Mouse (Mus musculus) layer of hippocampus, adult 18-20 months (tissue): ENCODE data around the gene Gprin1. TPM values are rescaled to one million over a fixed set of nuclear protein-coding genes. Genes with fewer than 3 reads are reported as not detected.

Source experiments
- DNase-seq, 2 experiments: peaks; one replicate each; pipeline ENCODE4 v3.0.0; 2022; ENCODE audit warnings: low spot score in 2 of 2
- total RNA-seq, 2 experiments: library from RNA; stranded (reverse); gene quantifications; 2 replicates each; pipeline ENCODE4 v1.2.3; 2021

The Gprin1 gene
- total RNA-seq, 2 experiments from 2014 or later = 146 to 150 TPM

DNA sequence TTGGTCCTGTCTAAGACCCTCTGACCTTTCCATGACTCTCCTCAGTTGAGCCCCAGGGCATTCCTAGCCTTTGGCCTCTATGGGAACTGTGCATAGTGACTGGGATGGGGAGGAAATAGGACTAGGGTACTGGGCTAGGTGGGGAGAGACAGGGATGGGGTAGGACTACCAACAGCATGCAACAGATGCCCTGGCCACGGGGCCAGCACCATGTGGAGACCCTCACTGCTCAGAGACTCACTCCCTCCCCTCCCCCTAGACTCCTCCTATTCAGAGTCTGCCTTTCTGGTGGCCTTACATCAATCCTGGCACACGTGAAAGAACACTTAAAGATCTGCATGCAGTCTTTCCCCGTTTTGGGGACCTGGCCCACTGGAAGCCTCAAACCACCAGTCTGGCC is 12.7 kb downstream of the Gprin1 start:
- no peak for DNase-seq

DNA sequence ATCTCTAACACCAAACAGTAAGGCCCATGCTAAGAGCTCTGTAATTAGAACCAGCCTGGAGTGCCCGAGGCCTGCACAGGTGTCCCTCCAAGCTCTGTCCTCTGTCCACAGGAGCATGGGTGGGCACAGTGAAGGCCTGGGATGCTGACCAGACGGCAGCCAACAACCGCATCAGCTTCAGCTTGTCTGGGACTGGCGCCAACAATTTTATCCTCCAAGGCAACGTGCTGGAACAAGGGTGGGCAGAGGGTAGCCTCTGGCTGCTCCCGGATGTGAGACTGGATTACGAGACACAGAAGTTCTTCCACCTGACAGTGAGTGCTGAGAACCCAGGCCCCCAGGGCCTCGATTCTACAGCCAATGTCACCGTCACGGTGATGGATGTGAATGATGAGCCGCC is 23.5 kb downstream of the Gprin1 start:
- no peak for DNase-seq

DNA sequence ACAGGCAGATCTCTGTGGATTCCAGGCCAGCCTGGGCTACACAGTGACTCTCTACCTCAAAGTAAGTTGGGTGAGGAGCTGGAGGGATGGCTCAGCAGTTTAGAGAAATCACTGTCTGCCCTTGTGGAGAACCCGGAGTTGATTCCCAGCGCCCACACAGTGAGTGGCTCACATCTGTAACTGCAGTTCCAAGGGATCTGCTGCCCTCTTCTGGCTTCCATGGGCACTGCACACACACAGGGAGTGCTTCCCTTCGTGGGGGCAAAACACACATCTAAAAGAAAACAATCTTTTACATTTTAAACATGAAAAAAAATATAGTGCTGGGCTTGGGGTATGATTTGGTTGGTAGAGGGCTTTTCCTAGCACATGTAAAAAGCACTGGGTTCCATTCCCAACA is 26.5 kb downstream of the Gprin1 start:
- no peak for DNase-seq

DNA sequence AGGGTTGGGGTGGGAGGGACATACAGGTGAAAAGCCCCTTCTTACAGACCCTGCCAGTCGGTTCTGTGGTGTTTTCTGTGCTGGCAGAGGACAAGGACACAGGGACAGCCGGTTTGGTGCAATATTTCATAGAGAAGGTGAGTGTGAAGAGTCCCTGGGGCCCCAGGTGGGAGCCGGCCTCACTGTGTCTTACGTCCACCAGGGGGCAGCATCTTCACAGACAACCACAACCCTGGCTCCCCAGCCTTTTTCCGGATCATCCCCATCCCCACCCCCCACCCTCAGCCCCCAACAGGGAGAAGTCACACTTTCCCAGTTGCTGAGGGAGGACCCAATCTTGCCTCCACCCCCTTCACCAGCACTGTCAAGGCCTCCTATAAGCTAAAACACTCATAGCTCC is 32.8 kb downstream of the Gprin1 start:
- DNase-seq = peak in 1 of 2 experiments; percentile 81

DNA sequence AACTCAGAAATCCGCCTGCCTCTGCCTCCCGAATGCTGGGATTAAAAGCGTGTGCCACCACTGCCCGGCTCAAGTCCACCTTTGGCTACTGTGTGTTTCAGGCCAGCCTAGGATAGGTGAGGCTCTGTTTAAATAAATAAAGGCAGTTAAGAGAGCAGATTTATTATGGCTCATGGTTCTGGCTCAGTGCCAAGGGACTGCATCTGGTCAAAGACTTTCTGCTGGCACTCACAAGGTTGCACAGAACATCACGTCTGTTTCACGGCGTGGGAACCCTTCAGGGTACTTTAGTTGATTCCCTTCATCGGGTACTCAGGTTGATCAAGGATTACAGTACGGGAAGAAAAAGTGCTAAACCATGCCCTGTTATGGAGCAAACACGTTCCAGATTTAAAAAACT is 34.7 kb downstream of the Gprin1 start:
- peak in 1 of 2 experiments; percentile 20 for DNase-seq

DNA sequence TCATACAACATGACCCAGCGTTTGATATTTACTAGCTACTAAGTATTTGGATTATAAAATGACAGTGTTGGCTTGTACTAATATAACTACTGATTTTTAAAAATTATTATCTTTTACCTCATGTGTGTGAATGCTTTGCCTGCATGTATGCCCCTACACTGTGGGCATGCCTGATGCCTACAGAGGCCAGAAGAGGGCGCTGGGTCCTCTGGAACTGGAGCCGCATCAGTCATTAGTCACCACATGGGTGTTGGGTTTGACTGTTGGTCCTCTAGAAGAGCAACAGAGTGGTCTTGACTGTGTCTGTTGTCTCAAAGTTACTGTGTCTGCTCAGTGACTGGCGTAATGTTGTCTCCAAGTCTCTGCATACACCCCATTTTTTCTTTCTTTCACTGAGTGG is 35.3 kb downstream of the Gprin1 start:
- no peak for DNase-seq

DNA sequence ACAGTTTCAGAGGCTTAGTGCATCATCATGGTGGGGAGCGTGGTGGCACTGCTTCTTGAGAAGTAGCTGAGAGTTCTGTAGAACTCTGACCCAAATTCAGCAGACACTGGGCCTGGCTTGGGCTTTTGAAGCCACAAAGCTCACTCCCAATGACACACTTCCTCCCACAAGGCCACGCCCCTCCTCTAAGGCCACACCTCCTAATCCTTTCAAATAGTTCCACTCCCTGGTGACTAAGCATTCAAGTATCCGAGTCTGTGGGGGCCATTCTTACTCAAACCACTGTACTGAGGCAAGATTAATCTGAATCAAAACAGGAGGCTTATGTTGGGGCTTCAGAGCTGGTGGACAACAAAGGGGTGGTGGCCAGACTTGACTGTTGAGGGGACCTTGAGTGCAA is 38.8 kb downstream of the Gprin1 start:
- DNase-seq = no peak

DNA sequence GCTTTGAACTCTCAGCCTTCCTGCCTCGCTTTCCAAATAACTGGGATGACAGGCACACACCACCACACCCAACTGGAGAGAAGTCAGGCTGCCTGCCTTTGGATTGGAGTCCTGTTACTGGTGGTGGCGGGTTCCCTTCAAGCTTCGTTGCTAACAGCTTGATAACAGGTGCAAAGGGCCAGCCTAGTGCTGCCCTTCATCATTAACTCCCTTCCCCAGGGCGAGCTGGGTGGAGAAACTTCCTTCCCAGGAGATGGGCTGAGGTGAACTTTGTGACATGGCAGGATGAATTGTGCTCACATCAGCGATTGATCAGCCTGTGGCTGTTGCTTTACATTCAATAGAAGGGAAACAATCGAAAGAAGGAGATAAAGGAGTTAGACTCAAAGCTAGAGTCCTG is 44.8 kb downstream of the Gprin1 start:
- DNase-seq = no peak

DNA sequence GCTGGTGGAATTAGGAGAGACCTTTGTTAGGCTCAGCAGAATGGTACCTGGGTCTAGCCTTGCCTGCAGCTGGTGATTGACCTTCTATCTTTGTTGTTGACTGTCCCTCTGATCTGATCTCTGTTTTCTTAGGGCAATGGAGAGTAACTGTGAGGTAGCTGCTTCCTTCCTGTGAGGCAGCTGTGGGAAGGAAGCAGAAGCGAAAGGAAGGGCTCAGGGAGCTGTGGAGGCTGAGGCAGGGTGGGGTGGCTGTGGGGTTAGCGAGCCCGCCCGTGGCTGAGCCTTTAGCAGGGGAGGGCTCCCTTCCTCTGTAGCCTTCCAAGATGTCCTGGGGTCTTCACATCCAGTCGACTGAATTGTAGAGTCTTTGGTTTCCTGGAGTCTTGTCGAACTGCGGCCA is 47.2 kb downstream of the Gprin1 start:
- no peak for DNase-seq

DNA sequence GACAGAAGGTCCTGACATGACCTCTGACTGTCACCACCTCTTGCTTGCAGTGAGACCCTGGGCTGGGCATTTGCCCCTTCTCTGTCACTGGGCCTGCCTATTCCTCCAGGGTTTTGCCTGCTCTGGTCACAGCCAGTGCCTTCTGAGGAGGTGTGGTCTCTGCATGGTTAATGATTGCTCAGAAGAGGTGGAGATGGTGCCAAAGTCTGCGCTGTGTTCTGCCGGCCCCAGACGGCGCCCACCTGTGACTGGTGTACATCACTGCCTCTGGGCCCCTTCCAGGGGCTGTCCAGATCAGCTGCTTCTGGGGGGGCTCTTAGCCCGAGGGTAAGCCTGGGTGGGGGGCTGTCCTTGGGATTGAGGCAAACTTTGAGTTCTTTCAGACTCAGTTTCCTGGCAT is 48.4 kb downstream of the Gprin1 start, which contains the start of gene Cdhr2:
Gene Cdhr2 (plus strand): TSS at position 219 of the 400 bp plus-strand sequence.
- DNase-seq = no peak

DNA sequence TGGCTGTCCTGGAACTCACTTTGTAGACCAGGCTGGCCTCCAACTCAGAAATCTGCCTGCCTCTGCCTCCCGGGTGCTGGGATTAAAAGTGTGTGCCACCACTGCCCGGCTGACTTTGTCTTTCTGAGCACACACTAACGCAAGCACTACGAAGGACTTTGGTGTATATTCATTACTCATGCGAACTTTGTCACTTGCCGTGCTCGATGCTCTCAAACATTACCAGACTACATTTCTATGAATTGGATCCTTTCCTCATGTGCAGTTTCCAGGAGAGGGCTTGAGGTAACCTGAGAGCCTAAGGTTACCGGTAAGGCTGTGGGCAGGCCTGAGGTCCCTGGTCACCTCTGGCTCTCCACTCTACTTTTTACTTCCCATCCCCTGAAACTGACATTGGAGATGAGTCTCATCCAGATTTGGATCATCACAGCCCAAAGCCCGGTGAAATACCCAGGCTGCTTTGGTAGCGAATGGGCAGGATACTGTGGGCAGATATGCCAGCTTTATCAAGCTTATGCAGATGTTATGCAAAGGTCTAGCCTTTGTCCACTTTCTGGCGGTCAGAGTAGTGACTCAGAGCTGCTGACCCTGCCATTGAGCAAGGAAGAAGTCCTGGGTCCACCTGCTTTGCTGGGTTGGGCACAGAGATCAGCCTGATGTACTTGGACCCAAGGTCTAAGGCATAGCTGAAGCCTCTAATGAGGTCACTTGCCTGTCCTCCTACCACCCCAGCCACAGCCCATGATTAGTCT is 54.0 kb downstream of the Gprin1 start:
- no peak for DNase-seq

DNA sequence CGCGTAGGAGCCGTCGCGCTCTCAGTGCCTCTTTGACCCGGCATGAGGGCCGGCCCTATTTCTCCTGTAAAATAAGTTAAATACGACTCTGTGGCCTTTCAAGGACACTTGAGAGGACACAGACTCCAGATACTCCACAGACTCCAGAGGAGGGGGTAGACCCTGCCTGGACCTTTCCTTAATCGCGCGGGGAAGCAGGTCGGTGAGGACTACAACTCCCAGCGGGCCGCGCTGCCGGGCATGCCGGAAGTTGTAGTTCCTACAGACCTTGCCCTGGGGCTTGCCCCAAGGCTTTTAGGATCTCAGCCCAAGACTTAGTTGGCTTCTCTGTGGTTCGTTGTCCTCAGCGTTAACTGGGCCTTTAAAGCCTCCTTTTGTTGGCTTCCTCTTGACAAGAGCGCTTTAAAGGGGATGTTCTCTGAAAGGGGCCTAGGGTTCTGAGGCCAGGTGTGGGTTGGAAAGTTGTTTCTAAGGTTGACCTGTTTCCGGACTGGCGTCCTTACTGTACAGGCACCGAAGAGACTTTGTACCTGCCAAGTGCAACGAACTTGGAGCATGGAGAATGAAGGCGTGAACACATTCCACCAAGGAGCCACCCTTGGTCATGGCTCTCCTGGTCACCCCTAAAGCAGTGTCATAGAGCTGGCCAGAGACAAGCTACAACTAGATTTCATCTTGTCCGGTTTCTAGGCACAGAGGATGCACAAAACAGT is 55.2 kb downstream of the Gprin1 start:
- DNase-seq = peak in 1 of 2 experiments; percentile 86

DNA sequence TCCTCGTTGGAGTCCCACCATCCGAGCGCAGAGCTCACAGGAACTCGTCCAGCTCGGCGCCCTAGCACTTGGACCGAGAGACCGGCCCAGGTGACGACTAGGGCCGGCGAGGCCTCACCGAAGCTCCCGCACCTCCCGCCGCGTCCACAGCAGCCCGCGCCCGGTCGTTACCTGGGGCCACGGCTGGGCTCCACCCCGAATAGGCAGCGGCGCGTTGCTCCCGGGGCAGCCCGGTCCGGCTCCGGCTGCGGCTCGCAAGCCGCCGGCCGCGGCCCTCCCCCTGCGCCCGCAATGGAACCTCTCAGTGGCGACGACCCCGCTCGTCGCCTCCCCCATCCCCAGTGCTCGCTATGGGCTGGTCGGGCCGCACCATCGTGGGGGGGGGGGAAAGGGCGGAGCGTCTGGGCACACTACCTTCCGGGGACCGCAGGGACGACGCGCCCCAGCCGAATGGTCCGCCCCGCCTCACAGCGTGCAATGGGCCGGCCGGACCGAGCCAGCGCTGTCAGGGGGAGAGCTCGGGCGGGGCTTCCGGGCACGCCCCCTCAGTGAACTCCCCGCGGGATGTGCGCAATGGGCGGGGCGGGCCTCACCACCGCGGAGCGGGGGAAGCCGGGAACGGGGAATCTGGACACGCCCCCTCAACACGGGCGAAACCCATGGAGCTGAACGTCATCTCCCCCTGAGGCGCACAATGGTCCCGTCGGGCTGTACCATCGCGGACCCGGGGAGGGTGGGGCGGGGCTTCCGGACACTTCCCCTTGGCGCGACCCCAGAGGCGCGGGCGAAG is 55.9 kb downstream of the Gprin1 start, which contains the start of gene Rnf44:
Gene Rnf44 (minus strand): TSS at position 350 of the 790 bp plus-strand sequence.
- DNase-seq = peak; percentile 99

DNA sequence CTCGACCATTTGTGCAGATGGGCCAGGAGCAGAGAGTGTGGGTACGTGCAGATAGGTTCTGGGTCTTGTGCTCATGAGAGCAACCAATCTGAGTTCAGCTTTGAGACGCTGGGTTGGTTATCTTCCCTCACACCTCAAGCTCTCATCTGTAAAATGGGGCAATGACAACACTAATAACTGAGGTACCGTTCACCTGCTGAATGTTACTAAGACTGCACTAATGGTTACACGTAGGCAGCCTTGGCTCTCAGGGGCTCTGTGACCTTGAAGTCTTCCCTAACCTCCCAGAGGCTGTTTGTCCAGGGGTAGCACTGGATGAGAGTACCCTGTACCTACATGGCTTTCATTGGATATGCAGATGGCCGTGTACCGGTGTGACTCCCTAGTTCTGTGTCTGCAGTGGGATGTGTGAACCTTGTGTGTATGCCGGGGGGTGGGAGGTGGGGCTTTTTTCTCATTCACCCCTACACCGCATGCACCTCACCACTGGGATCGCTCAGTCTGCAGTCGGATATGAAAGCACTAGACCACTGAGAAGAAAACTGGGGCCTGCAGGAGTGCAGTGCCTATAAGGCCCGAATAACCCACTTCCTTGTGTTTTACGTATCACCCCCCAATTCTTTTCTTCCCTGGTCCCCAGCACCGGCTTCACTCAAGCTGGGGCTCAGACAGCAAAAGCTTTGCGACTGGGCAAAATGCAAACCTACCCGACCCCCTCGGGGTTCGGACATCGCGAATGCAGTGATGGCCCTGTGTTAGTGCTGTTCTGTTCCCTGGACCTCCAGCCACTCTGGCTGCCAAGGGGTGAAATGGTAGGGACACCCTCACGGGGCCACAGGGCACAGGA is 56.7 kb downstream of the Gprin1 start:
- DNase-seq = no peak

DNA sequence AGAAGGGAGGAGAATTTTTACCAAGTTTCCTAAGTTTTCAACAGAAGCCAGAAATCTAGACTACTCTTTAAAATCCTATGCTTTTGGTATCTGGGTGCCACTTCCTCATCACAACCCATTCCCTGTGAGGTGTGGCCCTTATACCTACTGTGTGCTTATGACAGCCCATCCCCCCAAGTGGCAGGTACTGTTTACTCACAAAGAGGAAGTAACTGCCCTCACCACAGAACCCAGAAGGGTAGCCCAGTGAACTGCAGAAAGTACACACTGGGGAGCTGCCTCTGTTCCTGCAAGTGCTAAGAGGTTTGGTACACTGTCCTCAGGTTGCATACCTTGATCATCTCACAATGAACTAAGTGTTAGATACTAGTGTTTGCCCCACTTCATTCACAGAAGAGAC is 57.9 kb downstream of the Gprin1 start:
- no peak for DNase-seq

DNA sequence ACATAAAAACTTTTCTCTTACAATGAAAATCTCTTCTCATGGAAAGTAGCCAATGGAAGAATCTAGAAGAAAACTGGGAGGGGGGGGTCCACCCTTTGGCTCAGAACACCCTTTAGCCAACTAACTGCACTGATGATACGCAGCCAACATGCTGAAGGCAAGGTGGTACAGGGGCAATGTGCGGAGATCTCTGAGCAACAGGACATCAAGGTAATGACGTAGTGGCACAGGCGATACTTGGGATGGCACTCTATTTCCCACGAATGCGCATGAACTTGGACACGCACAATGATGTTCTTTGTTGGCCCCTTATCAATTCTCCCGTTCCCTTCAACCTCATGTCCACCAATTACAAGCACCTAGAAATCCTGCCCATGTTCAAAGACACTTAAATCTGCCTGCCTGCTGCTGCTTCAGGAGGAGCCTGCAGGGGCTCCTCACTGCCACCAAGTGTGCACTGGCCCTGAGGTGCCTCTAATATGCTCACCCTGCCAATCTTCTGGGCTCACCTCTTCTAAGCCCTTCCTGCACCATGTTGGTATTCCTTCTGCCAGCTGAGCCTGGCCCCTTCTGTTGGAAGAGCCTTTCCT is 59.4 kb downstream of the Gprin1 start:
- DNase-seq = no peak

DNA sequence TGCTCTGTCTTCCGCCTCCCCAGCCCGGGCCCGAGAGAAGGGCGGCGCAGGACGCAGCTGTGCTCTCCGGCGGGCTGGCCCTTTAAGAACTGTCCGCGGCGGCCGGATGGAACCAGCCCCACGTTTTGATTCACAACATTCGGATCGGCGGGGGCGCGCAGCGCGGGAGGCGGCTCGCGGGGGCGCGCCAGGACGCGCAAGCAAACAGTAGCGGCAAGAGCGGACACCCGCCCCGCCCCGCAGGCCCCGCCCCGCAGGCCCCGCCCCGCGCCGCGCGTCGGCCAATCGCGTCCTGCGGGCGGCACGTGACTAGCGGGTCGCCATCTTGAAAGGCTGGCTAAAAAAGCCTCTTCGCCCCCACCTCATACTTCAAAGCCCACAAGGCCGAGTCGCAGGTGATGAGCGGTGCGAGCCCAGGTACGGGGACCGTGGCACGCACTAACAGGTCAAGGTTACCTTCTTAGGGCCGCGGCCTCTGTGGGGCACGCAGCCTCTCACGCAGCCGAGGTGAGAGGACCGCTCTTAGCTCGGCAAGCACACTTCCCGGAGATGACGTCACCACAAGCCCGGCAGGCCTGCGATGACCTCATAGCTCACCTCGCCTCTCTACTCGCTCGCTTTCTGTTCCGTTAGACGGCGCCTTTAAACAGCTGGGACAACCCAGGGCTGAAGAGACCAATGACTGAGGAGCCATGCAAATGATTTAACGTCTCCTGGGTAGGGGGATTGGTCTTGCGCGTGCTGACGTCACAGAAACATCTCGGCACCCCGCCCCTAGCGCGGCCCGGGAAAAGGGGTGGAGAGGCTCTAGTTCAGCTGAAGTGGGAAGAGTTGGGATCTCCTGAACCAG is 61.9 kb downstream of the Gprin1 start:
- DNase-seq = peak; percentile 96 to 98

DNA sequence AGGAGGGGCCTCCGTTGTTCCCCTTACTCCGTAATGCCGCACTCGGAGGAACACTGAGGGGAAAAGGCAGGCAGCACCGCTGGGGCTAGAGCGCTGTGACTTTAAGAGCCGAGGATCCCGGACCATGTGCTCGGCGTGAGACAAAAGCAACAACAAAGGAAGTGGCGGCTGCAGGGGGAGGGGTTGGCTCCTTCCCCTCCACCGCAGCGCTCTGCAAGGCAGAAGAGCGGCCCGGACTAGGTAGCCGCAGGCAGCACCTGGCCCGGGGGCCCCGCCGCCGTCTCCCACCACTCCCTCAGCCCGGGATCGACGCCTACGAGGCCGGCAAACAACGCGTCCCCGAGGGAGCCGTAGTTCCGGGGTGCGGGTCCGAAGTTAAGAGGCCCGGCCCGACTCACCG is 62.6 kb downstream of the Gprin1 start:
- DNase-seq = peak; percentile 54 to 79
